Mouse (Mus musculus): ENCODE results near the gene Rnf208. TPM values are rescaled to one million over a fixed set of nuclear protein-coding genes. Genes with fewer than 3 reads are reported as not detected.

Rnf208 gene
- polyA plus RNA-seq, 1 experiment, result 0.22 TPM

GRCm38 (mm10) chr2:25286837-25287636 is 45.0 kb downstream of the Rnf208 start:
- H3K27me3 ChIP-seq (ENCODE audit: control insufficient read depth, insufficient read depth, insufficient read length), result peaks cover 38% of the 10 kb centered on the region
- H3K79me3 ChIP-seq (ENCODE audit: low read depth), result no peaks in the 10 kb centered on the region
- TF ChIP-seq USF1 (IDR thresholded peaks at IDR 0.05; ENCODE audit: low read depth) (no peak), MYOG (IDR thresholded peaks at IDR 0.05; ENCODE audit: control insufficient read depth, extremely low read depth, insufficient read length) (no peak), MYOD1 (IDR thresholded peaks at IDR 0.05; ENCODE audit: control insufficient read depth, insufficient read length, low read depth) (no peak), FOSL1 (IDR thresholded peaks at IDR 0.05; ENCODE audit: insufficient read depth, low read length, poor library complexity, severe bottlenecking) (no peak), CTCF (IDR thresholded peaks at IDR 0.05; ENCODE audit: control insufficient read depth, insufficient read depth, insufficient read length) (no peak), CEBPB (IDR thresholded peaks at IDR 0.05; ENCODE audit: low read depth) (no peak), MAX (IDR thresholded peaks at IDR 0.05) (no peak)

DNA sequence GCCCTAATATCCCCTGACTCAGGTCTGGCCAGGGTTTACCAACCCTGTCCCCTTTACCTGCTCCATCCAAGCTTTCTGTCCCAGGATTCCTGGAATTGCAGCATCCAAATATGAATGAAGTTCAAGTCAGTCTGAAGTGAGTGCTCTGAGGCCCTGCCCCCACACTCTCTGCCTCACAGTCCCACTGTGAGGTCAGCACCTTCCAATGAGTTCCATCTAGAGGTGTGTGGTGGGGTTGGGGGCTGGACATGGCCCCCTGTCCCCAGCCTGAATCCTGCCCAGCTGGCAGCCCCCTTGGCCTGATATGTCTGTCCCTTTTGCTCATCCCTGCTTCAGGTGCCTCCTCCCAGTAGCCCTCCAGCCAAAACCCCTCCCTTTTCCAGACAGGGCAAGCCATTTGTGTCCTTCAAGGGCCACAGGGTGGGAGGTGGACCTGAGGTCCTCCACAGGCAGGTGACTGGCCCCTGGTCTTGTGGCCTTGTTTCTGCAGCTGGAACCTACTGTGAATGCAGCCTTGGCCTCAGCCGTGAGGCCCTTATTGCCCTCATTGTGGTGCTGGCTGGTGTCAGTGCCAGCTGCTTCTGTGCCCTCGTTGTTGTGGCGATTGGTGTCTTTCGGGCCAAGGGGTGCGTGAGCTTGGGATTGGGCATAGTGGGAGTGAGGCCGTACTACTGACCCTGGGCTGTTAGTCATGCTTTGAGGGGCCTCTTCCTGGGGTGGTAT is 46.0 kb downstream of the Rnf208 start, which contains the start of gene Tmem210:
Tmem210 (plus strand) TSS at position 219 of the 723 bp plus-strand sequence.
- Histone ChIP-seq H3K79me2 (ENCODE audit: control insufficient read depth, insufficient read depth) (no peaks in the 10 kb centered on the region), H3K36me3 (ENCODE audit: control insufficient read depth, insufficient read depth) (peaks cover 29% of the 10 kb centered on the region), H3K27me3 (ENCODE audit: control insufficient read depth, insufficient read depth, insufficient read length) (peaks cover 42% of the 10 kb centered on the region), H3K4me3 (ENCODE audit: insufficient read depth, poor library complexity, severe bottlenecking) (no peak within 1 kb of the TSS), H3ac (ENCODE audit: control insufficient read depth, insufficient read length, low read depth) (no peak within 1 kb of the TSS), H3K79me3 (ENCODE audit: low read depth) (no peaks in the 10 kb centered on the region)
- TF ChIP-seq MAX (IDR thresholded peaks at IDR 0.05), result no peak
- no peak for TF ChIP-seq FOSL1 (IDR thresholded peaks at IDR 0.05; ENCODE audit: insufficient read depth, low read length, poor library complexity, severe bottlenecking)
- TF ChIP-seq USF1 (IDR thresholded peaks at IDR 0.05; ENCODE audit: low read depth), result no peak
- no peak for TF ChIP-seq CEBPB (IDR thresholded peaks at IDR 0.05; ENCODE audit: low read depth)
- no peak for TF ChIP-seq MYOD1 (IDR thresholded peaks at IDR 0.05; ENCODE audit: control insufficient read depth, insufficient read length, low read depth)
- no peak for TF ChIP-seq CTCF (IDR thresholded peaks at IDR 0.05; ENCODE audit: control insufficient read depth, insufficient read depth, insufficient read length)
- no peak for TF ChIP-seq MYOG (IDR thresholded peaks at IDR 0.05; ENCODE audit: control insufficient read depth, extremely low read depth, insufficient read length)

More at GRCm38 (mm10) chr2:25286837-25287636, 45.0 kb downstream of the Rnf208 start:
- no peak overlapping the region for H3K4me3 ChIP-seq (ENCODE audit: insufficient read depth, poor library complexity, severe bottlenecking)
- peaks cover 39% of the 10 kb centered on the region for H3K36me3 ChIP-seq (ENCODE audit: control insufficient read depth, insufficient read depth)
- H3K79me2 ChIP-seq (ENCODE audit: control insufficient read depth, insufficient read depth), result no peaks in the 10 kb centered on the region
- H3ac ChIP-seq (ENCODE audit: control insufficient read depth, insufficient read length, low read depth), result no peak overlapping the region

DNA sequence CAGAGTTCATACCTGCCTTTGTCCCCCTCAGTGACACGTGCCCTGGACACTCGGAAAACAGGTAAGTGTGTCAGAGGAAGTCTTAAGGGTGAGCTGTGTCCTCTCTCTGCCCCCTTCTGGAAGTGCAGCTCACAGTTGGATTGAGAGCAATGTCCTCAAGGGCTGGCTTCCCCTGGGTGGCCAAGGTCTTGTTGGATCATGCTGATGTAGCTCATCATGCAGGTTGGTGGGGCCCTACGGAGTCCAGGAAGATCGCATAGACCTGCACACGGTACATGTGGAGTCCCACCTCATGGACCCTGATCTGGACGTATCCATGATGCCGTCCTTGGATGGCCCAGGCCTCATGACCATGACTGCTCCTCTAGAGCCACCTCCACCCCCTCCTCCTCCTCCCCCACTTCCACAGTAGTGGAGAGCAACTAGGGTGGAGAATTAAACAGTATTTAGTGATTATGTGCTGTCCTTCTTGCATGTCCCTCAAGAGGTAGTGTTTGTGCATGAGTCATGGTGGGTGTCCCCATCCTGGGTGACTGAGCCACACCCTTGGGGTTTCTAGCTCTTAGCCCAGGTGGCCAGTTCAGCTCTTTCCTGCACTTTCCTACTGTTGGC is 46.8 kb downstream of the Rnf208 start:
- Histone ChIP-seq H3ac (ENCODE audit: control insufficient read depth, insufficient read length, low read depth) (no peak overlapping the region), H3K36me3 (ENCODE audit: control insufficient read depth, insufficient read depth) (peaks cover 23% of the 10 kb centered on the region), H3K79me2 (ENCODE audit: control insufficient read depth, insufficient read depth) (no peaks in the 10 kb centered on the region), H3K27me3 (ENCODE audit: control insufficient read depth, insufficient read depth, insufficient read length) (peaks cover 48% of the 10 kb centered on the region), H3K4me3 (ENCODE audit: insufficient read depth, poor library complexity, severe bottlenecking) (no peak overlapping the region), H3K79me3 (ENCODE audit: low read depth) (no peaks in the 10 kb centered on the region)
- TF ChIP-seq CEBPB (IDR thresholded peaks at IDR 0.05; ENCODE audit: low read depth) (no peak), MYOG (IDR thresholded peaks at IDR 0.05; ENCODE audit: control insufficient read depth, extremely low read depth, insufficient read length) (no peak), USF1 (IDR thresholded peaks at IDR 0.05; ENCODE audit: low read depth) (no peak), FOSL1 (IDR thresholded peaks at IDR 0.05; ENCODE audit: insufficient read depth, low read length, poor library complexity, severe bottlenecking) (no peak), MAX (IDR thresholded peaks at IDR 0.05) (no peak), MYOD1 (IDR thresholded peaks at IDR 0.05; ENCODE audit: control insufficient read depth, insufficient read length, low read depth) (no peak), CTCF (IDR thresholded peaks at IDR 0.05; ENCODE audit: control insufficient read depth, insufficient read depth, insufficient read length) (no peak)

GRCm38 (mm10) chr2:25289651-25290050 is 47.6 kb downstream of the Rnf208 start, which contains the start of gene Lrrc26:
Gene Lrrc26 (plus strand): TSS chr2:25289915.
- Histone ChIP-seq H3ac (ENCODE audit: control insufficient read depth, insufficient read length, low read depth) (no peak within 1 kb of the TSS), H3K27me3 (ENCODE audit: control insufficient read depth, insufficient read depth, insufficient read length) (peaks cover 56% of the 10 kb centered on the region), H3K4me3 (ENCODE audit: insufficient read depth, poor library complexity, severe bottlenecking) (no peak within 1 kb of the TSS), H3K36me3 (ENCODE audit: control insufficient read depth, insufficient read depth) (peaks cover 15% of the 10 kb centered on the region), H3K79me2 (ENCODE audit: control insufficient read depth, insufficient read depth) (no peaks in the 10 kb centered on the region), H3K79me3 (ENCODE audit: low read depth) (no peaks in the 10 kb centered on the region)
- no peak for TF ChIP-seq USF1 (IDR thresholded peaks at IDR 0.05; ENCODE audit: low read depth)
- no peak for TF ChIP-seq FOSL1 (IDR thresholded peaks at IDR 0.05; ENCODE audit: insufficient read depth, low read length, poor library complexity, severe bottlenecking)
- no peak for TF ChIP-seq CTCF (IDR thresholded peaks at IDR 0.05; ENCODE audit: control insufficient read depth, insufficient read depth, insufficient read length)
- no peak for TF ChIP-seq MYOD1 (IDR thresholded peaks at IDR 0.05; ENCODE audit: control insufficient read depth, insufficient read length, low read depth)
- no peak for TF ChIP-seq MYOG (IDR thresholded peaks at IDR 0.05; ENCODE audit: control insufficient read depth, extremely low read depth, insufficient read length)
- no peak for TF ChIP-seq CEBPB (IDR thresholded peaks at IDR 0.05; ENCODE audit: low read depth)
- no peak for TF ChIP-seq MAX (IDR thresholded peaks at IDR 0.05)

Measured in C2C12 (cell line).